Mouse (Mus musculus): ENCODE measurements around the gene Olfr12. TPM values are rescaled to one million over a fixed set of nuclear protein-coding genes. Genes with fewer than 3 reads are reported as not detected.

Olfr12 gene
- polyA plus RNA-seq, 1 experiment from 2014 or later, result not detected

DNA sequence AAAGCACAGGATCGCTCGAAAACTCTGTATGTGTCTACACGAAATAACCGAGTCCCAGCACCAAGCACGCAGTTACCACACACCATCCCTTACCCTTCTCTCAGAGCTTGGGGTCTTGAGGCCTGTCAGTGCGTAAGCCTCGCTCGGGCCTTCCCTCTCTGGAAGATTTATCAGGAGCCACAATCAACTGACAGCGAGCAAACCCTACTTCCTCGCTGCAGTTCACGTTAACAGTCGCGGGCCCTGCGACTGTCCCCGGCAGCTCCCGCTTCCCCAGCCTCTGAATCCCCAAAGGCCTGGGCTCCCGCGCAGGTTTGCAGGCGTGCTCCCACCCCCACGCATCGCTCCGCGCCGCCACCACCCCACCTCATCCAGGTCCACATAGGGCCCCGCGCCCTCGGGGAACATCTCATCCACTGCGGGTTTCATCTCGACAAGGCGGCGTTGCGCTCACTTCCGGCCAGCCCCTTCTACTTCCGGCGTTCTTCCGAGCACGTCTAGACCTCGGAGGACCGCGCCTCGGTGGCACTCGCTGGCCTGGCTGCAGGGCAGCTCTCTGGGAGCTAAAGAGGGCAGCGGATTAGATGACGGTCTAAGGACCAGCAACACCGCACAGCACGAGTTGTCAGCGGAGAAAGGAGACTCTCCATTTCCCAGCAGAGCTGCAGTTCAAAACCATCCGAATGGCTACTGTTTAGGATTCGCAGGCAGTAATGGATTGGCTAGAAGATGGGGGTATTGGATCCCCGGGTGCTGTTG lies 24.1 kb downstream of the Olfr12 start, which contains the start of gene Cops9:
Cops9 (minus strand) TSS at position 472 of the 759 bp plus-strand sequence.
- Histone ChIP-seq H3K27me3 (ENCODE audit: control insufficient read depth, insufficient read depth, low read length) (no peaks in the 10 kb centered on the region), H3K4me1 (replicated peaks; ENCODE audit: control insufficient read depth, insufficient read depth) (peaks cover 3% of the 10 kb centered on the region; the same call in 1 of the 2 replicates), H3K27ac (replicated peaks) (peak within 1 kb of the TSS; percentile 84), H3K9ac (ENCODE audit: low read length) (peak within 1 kb of the TSS; percentile 96), H3K36me3 (ENCODE audit: control insufficient read depth, insufficient read depth, low read length) (peaks cover 4% of the 10 kb centered on the region; the same call in 1 of the 2 replicates), H3K4me2 (replicated peaks; ENCODE audit: low read depth) (peak within 1 kb of the TSS; percentile 96), H3K4me3 (ENCODE audit: low read depth, low read length) (peak within 1 kb of the TSS; percentile 91), H3K9me3 (ENCODE audit: control insufficient read depth, low read length) (no peaks in the 10 kb centered on the region)
- ATAC-seq (ENCODE audit: low FRiP score, low TSS enrichment) (peak; percentile 92), DNase-seq (ENCODE audit: low spot score) (peak; percentile 93)
- WGBS, result 2% methylated on average over 50 of the region's 50 CpGs
- TF ChIP-seq CTCF (IDR thresholded peaks at IDR 0.05; ENCODE audit: low read depth), result no peak
- no peak for TF ChIP-seq EP300 (optimal IDR thresholded peaks at IDR 0.05)

DNA sequence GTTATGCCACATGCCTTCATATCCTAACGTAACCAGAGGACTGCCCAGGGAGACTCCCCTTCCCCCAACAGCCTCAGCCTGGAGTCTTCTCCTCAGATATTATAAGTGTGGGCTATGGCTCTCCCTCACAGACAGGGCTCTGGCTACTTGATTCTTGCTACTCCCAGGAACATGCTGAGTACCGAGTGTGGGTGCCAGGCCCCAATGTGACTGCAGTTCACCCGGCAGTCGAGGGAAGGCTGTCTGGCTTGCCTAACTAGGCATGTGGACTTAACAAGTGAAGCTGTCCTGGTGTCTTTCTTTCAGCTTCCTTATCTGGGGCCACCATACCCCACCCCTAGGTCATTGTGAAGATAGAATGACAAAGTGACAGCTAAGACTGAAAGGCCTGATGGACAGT lies 26.1 kb downstream of the Olfr12 start:
- no peak overlapping the region for H3K27ac ChIP-seq (replicated peaks)

GRCm38 (mm10) chr1:92644916-92645315 lies 27.3 kb downstream of the Olfr12 start:
- DNase-seq (ENCODE audit: low spot score), result no peak
- H3K9ac ChIP-seq (ENCODE audit: low read length), result no peak overlapping the region
- WGBS, result 79% methylated on average over 5 of the region's 5 CpGs
- H3K4me2 ChIP-seq (replicated peaks; ENCODE audit: low read depth), result no peak overlapping the region
- H3K4me3 ChIP-seq (ENCODE audit: low read depth, low read length), result no peak overlapping the region
- peaks cover 3% of the 10 kb centered on the region; the same call in 1 of the 2 replicates for H3K4me1 ChIP-seq (replicated peaks; ENCODE audit: control insufficient read depth, insufficient read depth)
- TF ChIP-seq EP300 (optimal IDR thresholded peaks at IDR 0.05) (no peak), CTCF (IDR thresholded peaks at IDR 0.05; ENCODE audit: low read depth) (no peak)
- H3K9me3 ChIP-seq (ENCODE audit: control insufficient read depth, low read length), result no peaks in the 10 kb centered on the region
- ATAC-seq (ENCODE audit: low FRiP score, low TSS enrichment), result no peak
- no peaks in the 10 kb centered on the region for H3K27me3 ChIP-seq (ENCODE audit: control insufficient read depth, insufficient read depth, low read length)
- no peaks in the 10 kb centered on the region for H3K36me3 ChIP-seq (ENCODE audit: control insufficient read depth, insufficient read depth, low read length)
- no peak overlapping the region for H3K27ac ChIP-seq (replicated peaks)

More for the DNA sequence above, 26.1 kb downstream of the Olfr12 start:
- H3K4me1 ChIP-seq (replicated peaks; ENCODE audit: control insufficient read depth, insufficient read depth), result peaks cover 3% of the 10 kb centered on the region; the same call in 1 of the 2 replicates
- ATAC-seq (ENCODE audit: low FRiP score, low TSS enrichment), result no peak
- WGBS, result 61% methylated on average over 4 of the region's 4 CpGs
- H3K9ac ChIP-seq (ENCODE audit: low read length), result no peak overlapping the region
- H3K27me3 ChIP-seq (ENCODE audit: control insufficient read depth, insufficient read depth, low read length), result no peaks in the 10 kb centered on the region
- no peaks in the 10 kb centered on the region for H3K9me3 ChIP-seq (ENCODE audit: control insufficient read depth, low read length)
- no peak overlapping the region for H3K4me2 ChIP-seq (replicated peaks; ENCODE audit: low read depth)
- H3K4me3 ChIP-seq (ENCODE audit: low read depth, low read length), result no peak overlapping the region
- no peak for DNase-seq (ENCODE audit: low spot score)
- peaks cover 2% of the 10 kb centered on the region; the same call in 1 of the 2 replicates for H3K36me3 ChIP-seq (ENCODE audit: control insufficient read depth, insufficient read depth, low read length)
- TF ChIP-seq EP300 (optimal IDR thresholded peaks at IDR 0.05) (no peak), CTCF (IDR thresholded peaks at IDR 0.05; ENCODE audit: low read depth) (no peak)

DNA sequence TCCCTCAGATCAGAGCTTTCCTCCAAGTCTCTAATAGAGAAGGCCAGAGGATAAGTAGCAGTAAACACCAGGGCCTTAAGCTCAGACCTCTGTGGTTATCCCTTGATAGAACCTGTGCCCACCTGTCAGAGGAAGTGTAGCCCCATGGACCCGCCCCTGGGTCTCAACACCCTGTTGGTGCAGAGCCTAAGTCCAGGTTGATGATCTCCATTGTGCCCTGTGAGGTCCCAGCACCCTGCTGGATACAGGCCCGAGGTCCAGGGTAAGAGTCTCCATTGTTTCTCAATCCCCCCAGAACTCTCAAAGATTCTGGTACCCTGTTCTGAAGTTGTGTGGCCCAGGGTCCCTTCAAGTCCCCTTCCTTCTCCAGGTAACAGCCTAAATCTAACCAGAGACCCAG lies 28.5 kb downstream of the Olfr12 start:
- H3K36me3 ChIP-seq (ENCODE audit: control insufficient read depth, insufficient read depth, low read length), result no peaks in the 10 kb centered on the region
- no peaks in the 10 kb centered on the region for H3K4me1 ChIP-seq (replicated peaks; ENCODE audit: control insufficient read depth, insufficient read depth)
- H3K4me2 ChIP-seq (replicated peaks; ENCODE audit: low read depth), result no peak overlapping the region
- no peak for TF ChIP-seq EP300 (optimal IDR thresholded peaks at IDR 0.05)
- no peak for TF ChIP-seq CTCF (IDR thresholded peaks at IDR 0.05; ENCODE audit: low read depth)
- 48% methylated on average over 2 of the region's 2 CpGs for WGBS
- H3K27me3 ChIP-seq (ENCODE audit: control insufficient read depth, insufficient read depth, low read length), result no peaks in the 10 kb centered on the region
- no peak for DNase-seq (ENCODE audit: low spot score)
- no peaks in the 10 kb centered on the region for H3K9me3 ChIP-seq (ENCODE audit: control insufficient read depth, low read length)
- ATAC-seq (ENCODE audit: low FRiP score, low TSS enrichment), result no peak
- H3K9ac ChIP-seq (ENCODE audit: low read length), result no peak overlapping the region
- H3K27ac ChIP-seq (replicated peaks), result no peak overlapping the region
- H3K4me3 ChIP-seq (ENCODE audit: low read depth, low read length), result no peak overlapping the region

GRCm38 (mm10) chr1:92646601-92647000 lies 29.0 kb downstream of the Olfr12 start:
- WGBS, result 65% methylated on average over 7 of the region's 7 CpGs
- no peaks in the 10 kb centered on the region for H3K36me3 ChIP-seq (ENCODE audit: control insufficient read depth, insufficient read depth, low read length)
- TF ChIP-seq CTCF (IDR thresholded peaks at IDR 0.05; ENCODE audit: low read depth) (no peak), EP300 (optimal IDR thresholded peaks at IDR 0.05) (no peak)

DNA sequence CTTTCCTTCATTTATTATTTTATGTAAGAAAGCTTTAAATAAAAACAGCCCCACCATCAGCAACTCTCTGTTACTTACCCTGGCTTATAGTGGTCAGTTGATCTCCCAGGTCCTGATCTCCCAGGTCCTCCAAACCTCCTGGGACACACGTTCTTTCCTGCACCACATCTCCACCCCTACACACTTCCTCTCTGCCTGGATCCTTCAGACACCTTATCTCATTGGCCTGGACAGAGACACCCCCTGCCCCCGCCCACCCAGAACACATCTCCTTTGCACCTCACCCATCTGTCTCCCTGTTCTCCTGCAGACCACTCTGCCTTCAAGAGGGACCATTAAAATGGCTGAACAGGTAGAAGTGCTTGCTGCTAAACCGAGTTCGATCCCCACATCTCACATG lies 29.4 kb downstream of the Olfr12 start:
- TF ChIP-seq EP300 (optimal IDR thresholded peaks at IDR 0.05) (no peak), CTCF (IDR thresholded peaks at IDR 0.05; ENCODE audit: low read depth) (no peak)
- no peaks in the 10 kb centered on the region for H3K9me3 ChIP-seq (ENCODE audit: control insufficient read depth, low read length)
- H3K36me3 ChIP-seq (ENCODE audit: control insufficient read depth, insufficient read depth, low read length), result no peaks in the 10 kb centered on the region
- H3K27ac ChIP-seq (replicated peaks), result no peak overlapping the region
- no peaks in the 10 kb centered on the region for H3K4me1 ChIP-seq (replicated peaks; ENCODE audit: control insufficient read depth, insufficient read depth)
- no peak overlapping the region for H3K4me3 ChIP-seq (ENCODE audit: low read depth, low read length)
- ATAC-seq (ENCODE audit: low FRiP score, low TSS enrichment) (no peak), DNase-seq (ENCODE audit: low spot score) (no peak)
- no peak overlapping the region for H3K4me2 ChIP-seq (replicated peaks; ENCODE audit: low read depth)
- no peaks in the 10 kb centered on the region for H3K27me3 ChIP-seq (ENCODE audit: control insufficient read depth, insufficient read depth, low read length)
- WGBS, result 73% methylated on average over 4 of the region's 4 CpGs
- no peak overlapping the region for H3K9ac ChIP-seq (ENCODE audit: low read length)

More at GRCm38 (mm10) chr1:92646601-92647000, 29.0 kb downstream of the Olfr12 start:
- DNase-seq (ENCODE audit: low spot score) (no peak), ATAC-seq (ENCODE audit: low FRiP score, low TSS enrichment) (no peak)
- no peaks in the 10 kb centered on the region for H3K27me3 ChIP-seq (ENCODE audit: control insufficient read depth, insufficient read depth, low read length)
- H3K4me2 ChIP-seq (replicated peaks; ENCODE audit: low read depth), result no peak overlapping the region
- no peaks in the 10 kb centered on the region for H3K9me3 ChIP-seq (ENCODE audit: control insufficient read depth, low read length)
- no peak overlapping the region for H3K4me3 ChIP-seq (ENCODE audit: low read depth, low read length)
- no peak overlapping the region for H3K9ac ChIP-seq (ENCODE audit: low read length)
- H3K27ac ChIP-seq (replicated peaks), result no peak overlapping the region
- no peaks in the 10 kb centered on the region for H3K4me1 ChIP-seq (replicated peaks; ENCODE audit: control insufficient read depth, insufficient read depth)

Data from stomach, postnatal 0 days (tissue).